Mouse (Mus musculus) hindbrain, embryonic 15.5 days (tissue): ENCODE measurements around the gene Gins2. TPM values are rescaled to one million over a fixed set of nuclear protein-coding genes. Genes with fewer than 3 reads are reported as not detected.

ENCODE experiments used
- ATAC-seq: fragments of 200-750 bp; cut with Nextera tagmentation; 2 replicates; pipeline ENCODE4 v1.8.0; 2017; ENCODE audit warnings: low read depth, moderate number of reproducible peaks, moderate TSS enrichment; ENCODE audit not compliant: low FRiP score
- H3K27ac ChIP-seq: fragments of 300-500 bp; sonication (generic); replicated peaks from 2 replicates; pipeline ENCODE4 v1.5.1; 2015; ENCODE audit warnings: mild to moderate bottlenecking, inconsistent platforms
- H3K27me3 ChIP-seq: fragments of 300-500 bp; sonication (generic); 2 replicates; pipeline ENCODE4 v1.6.1; 2015; ENCODE audit warnings: control low read depth, inconsistent platforms
- H3K36me3 ChIP-seq: fragments of 300-500 bp; sonication (generic); 2 replicates; pipeline ENCODE4 v1.6.1; 2015; ENCODE audit warnings: control low read depth, inconsistent platforms
- H3K4me1 ChIP-seq: fragments of 300-500 bp; sonication (generic); replicated peaks from 2 replicates; pipeline ENCODE4 v1.6.1; 2015; ENCODE audit warnings: control low read depth, inconsistent platforms
- H3K4me2 ChIP-seq: fragments of 300-500 bp; sonication (generic); 2 replicates; pipeline ENCODE4 v1.6.1; 2015; ENCODE audit warnings: moderate library complexity, mild to moderate bottlenecking, inconsistent platforms
- H3K4me3 ChIP-seq: fragments of 300-500 bp; sonication (generic); 2 replicates; pipeline ENCODE4 v1.5.1; 2015; ENCODE audit warnings: mild to moderate bottlenecking, inconsistent platforms
- H3K9ac ChIP-seq: fragments of 300-500 bp; sonication (generic); 2 replicates; pipeline ENCODE4 v1.6.1; 2015; ENCODE audit warnings: inconsistent platforms
- H3K9me3 ChIP-seq: fragments of 300-500 bp; sonication (generic); 2 replicates; pipeline ENCODE4 v1.6.1; 2016; ENCODE audit warnings: control low read depth, inconsistent platforms
- WGBS: fragments of 180-500 bp; shearing (Covaris S2); methylation state at CpG from one replicate; pipeline ENCODE4 v1.1.7; 2015; 5-methylcytosine and 5-hydroxymethylcytosine counted together
- polyA plus RNA-seq: library from polyadenylated mRNA; unstranded; fragments of >200 nt; fragmentation: Nextera tagmentation; extraction: Ambion mirVana; gene quantifications from 2 replicates; pipeline ENCODE4 v1.2.1, GENCODE M21; 2015

Gins2 gene
- polyA plus RNA-seq, 1 experiment from 2014 or later: 19.0 TPM

- Histone ChIP-seq H3K9ac (no peak overlapping the region), H3K27me3 (no peaks in the 10 kb centered on the region), H3K4me1 (peaks cover 9% of the 10 kb centered on the region), H3K4me2 (no peak overlapping the region), H3K4me3 (no peak overlapping the region), H3K27ac (no peak overlapping the region), H3K9me3 (no peaks in the 10 kb centered on the region), H3K36me3 (no peaks in the 10 kb centered on the region)
- ATAC-seq: no peak
- 90% methylated on average over 5 of the region's 5 CpGs for WGBS
Measured at GRCm38 (mm10) chr8:120594571-120594970, 5.5 kb upstream of the Gins2 start.

GRCm38 (mm10) chr8:120591587-120592292 lies 2.6 kb upstream of the Gins2 start:
- no peak for ATAC-seq
- WGBS: 70% methylated on average over 10 of the region's 10 CpGs
- no peaks in the 10 kb centered on the region for H3K27me3 ChIP-seq
- H3K36me3 ChIP-seq: no peaks in the 10 kb centered on the region
- H3K9me3 ChIP-seq: no peaks in the 10 kb centered on the region
- H3K4me3 ChIP-seq: no peak overlapping the region
- H3K27ac ChIP-seq: no peak overlapping the region
- no peak overlapping the region for H3K4me2 ChIP-seq
- no peak overlapping the region for H3K9ac ChIP-seq
- peaks cover 12% of the 10 kb centered on the region for H3K4me1 ChIP-seq

GRCm38 (mm10) chr8:120589921-120590320 lies 817 bp upstream of the Gins2 start:
- H3K27me3 ChIP-seq: no peaks in the 10 kb centered on the region
- peaks cover 12% of the 10 kb centered on the region for H3K4me1 ChIP-seq
- peak overlapping the region; percentile 56; the same call in 1 of the 2 replicates for H3K27ac ChIP-seq
- peak overlapping the region; percentile 34; the same call in 1 of the 2 replicates for H3K9ac ChIP-seq
- no peaks in the 10 kb centered on the region for H3K9me3 ChIP-seq
- ATAC-seq: no peak
- peak overlapping the region; percentile 50 for H3K4me3 ChIP-seq
- 51% methylated on average over 2 of the region's 2 CpGs for WGBS
- H3K4me2 ChIP-seq: peak overlapping the region; percentile 89
- H3K36me3 ChIP-seq: no peaks in the 10 kb centered on the region

DNA sequence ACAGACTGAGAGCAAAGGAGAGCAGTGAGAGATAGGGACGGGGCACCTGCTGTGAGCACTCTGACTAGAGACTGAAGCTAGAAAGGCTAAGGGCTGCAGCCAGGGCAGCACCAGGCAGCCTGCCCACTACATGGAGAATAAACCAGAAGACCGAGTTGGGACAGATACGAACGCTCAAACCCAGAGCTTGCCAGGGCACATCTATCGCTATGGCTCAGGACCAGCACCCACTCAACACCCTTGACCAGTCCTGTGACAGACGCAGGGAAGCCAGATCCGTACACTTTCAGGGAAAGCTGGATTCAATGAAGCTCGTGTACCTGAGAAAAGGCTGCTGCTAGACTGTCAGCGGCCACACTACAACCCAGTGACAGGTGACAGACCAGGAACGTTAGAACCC lies 3.6 kb downstream of the Gins2 start:
- Histone ChIP-seq H3K4me2 (no peak overlapping the region), H3K36me3 (0 out of 2 replicates have a peak, but pooled peaks cover 3% of the 10 kb centered on the region), H3K9me3 (no peaks in the 10 kb centered on the region), H3K27me3 (no peaks in the 10 kb centered on the region), H3K4me3 (no peak overlapping the region), H3K27ac (no peak overlapping the region), H3K9ac (no peak overlapping the region), H3K4me1 (peaks cover 12% of the 10 kb centered on the region)
- ATAC-seq: no peak
- WGBS: 91% methylated on average over 10 of the region's 10 CpGs

DNA sequence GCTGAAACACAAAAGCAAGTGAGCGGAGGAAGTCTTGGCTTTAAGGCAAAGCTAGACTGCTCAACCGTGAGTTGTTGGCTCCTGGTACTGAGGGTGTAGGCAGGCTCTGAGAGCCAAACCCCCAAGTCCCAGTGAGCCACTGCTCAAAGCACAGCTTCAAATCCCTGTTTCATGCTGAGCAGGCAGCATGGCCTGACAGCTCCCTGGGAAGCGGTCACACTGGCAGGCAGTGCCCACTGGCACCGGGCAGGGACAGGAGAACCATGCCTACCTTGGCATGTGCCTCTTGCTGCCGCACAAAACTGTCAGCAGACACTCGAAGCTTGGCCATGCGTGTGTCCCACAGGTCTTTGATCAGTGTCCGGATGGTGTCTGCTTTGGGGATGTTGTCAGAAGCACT lies 7.3 kb downstream of the Gins2 start:
- 83% methylated on average over 8 of the region's 8 CpGs for WGBS
- Histone ChIP-seq H3K9me3 (no peaks in the 10 kb centered on the region), H3K4me1 (peaks cover 7% of the 10 kb centered on the region), H3K4me3 (no peak overlapping the region), H3K9ac (no peak overlapping the region), H3K27me3 (no peaks in the 10 kb centered on the region), H3K27ac (0 out of 2 replicates have a peak overlapping the region, but pooled peaks have one; percentile 16), H3K36me3 (peaks cover 37% of the 10 kb centered on the region), H3K4me2 (no peak overlapping the region)
- ATAC-seq: no peak

DNA sequence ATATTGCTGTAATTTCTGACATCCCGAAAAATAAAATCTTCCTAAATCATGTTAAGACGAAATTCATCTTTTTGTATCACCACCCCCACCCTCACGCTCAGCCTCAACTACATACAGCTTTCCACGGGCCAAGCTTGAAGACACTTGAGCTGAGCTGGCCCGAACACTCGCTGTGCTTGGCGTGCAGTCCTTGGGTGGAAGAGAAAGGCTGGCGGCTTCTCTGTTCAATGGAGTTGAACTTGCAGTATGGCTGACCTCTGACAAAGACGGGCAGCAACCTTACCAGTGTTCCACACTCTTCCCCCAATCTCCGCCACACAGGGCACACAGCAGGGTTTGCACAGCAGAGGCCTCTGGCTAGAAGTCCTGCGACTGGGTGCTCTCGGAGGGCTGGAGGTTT lies 7.8 kb downstream of the Gins2 start:
- H3K4me1 ChIP-seq: peaks cover 7% of the 10 kb centered on the region

GRCm38 (mm10) chr8:120580336-120581000 lies 8.6 kb downstream of the Gins2 start:
- no peak overlapping the region for H3K27ac ChIP-seq
- no peak overlapping the region for H3K4me2 ChIP-seq
- H3K36me3 ChIP-seq: peaks cover 48% of the 10 kb centered on the region
- H3K9me3 ChIP-seq: no peaks in the 10 kb centered on the region
- peaks cover 7% of the 10 kb centered on the region for H3K4me1 ChIP-seq
- H3K9ac ChIP-seq: no peak overlapping the region
- WGBS: 88% methylated on average over 8 of the region's 8 CpGs
- no peak for ATAC-seq
- H3K4me3 ChIP-seq: no peak overlapping the region
- H3K27me3 ChIP-seq: no peaks in the 10 kb centered on the region

More for the DNA sequence above, 7.8 kb downstream of the Gins2 start:
- no peak overlapping the region for H3K27ac ChIP-seq
- no peaks in the 10 kb centered on the region for H3K27me3 ChIP-seq
- no peak for ATAC-seq
- 89% methylated on average over 12 of the region's 12 CpGs for WGBS
- H3K4me3 ChIP-seq: no peak overlapping the region
- no peaks in the 10 kb centered on the region for H3K9me3 ChIP-seq
- H3K36me3 ChIP-seq: peaks cover 41% of the 10 kb centered on the region
- H3K9ac ChIP-seq: no peak overlapping the region
- H3K4me2 ChIP-seq: no peak overlapping the region

DNA sequence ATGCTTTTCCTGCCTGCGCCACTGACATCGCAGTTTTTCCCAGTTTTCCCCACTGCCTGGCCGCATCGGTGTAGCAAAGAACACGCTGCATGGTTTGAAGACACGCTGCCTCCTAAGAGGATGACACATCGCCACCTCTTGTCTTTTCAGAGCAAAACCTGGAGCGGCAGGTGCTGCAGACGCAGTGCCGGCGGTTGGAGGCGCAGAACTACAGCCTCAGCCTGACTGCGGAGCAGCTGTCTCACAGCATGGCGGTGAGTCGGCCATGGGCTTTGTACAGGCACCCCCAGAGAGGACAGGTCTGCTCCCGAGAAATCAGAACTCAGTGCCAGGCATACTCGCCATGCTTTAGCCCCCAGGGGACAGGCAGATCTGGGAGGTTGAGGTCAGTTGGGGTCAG lies 11.3 kb downstream of the Gins2 start:
- Histone ChIP-seq H3K9ac (no peak overlapping the region), H3K4me1 (peaks cover 10% of the 10 kb centered on the region), H3K36me3 (peaks cover 73% of the 10 kb centered on the region), H3K9me3 (no peaks in the 10 kb centered on the region), H3K27ac (no peak overlapping the region), H3K27me3 (no peaks in the 10 kb centered on the region), H3K4me3 (no peak overlapping the region), H3K4me2 (no peak overlapping the region)
- no peak for ATAC-seq
- WGBS: 76% methylated on average over 17 of the region's 17 CpGs

DNA sequence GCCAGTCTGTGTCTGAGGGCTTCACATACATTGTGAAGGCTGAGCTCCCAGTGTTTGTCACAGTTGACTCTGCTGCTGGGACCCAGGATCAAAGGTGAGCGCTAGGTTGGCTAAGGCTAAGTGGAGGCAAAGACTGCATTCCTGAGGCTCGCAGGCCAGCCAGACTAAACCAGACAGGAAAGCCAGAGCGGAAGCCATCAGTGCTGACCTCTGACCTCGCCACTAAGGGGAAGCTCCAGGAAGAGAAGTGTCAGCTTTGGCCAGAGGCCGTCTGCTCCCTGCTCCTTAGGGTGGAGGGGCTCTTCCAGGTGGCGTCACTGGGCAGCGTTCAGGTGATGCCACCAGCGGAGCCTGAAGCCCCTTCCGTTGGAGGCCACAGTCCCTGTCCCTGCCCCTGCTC lies 13.3 kb downstream of the Gins2 start:
- no peak overlapping the region for H3K4me3 ChIP-seq
- H3K27ac ChIP-seq: no peak overlapping the region
- no peak for ATAC-seq
- H3K27me3 ChIP-seq: no peaks in the 10 kb centered on the region
- no peak overlapping the region for H3K9ac ChIP-seq
- peaks cover 15% of the 10 kb centered on the region for H3K4me1 ChIP-seq
- WGBS: 68% methylated on average over 9 of the region's 9 CpGs
- peaks cover 87% of the 10 kb centered on the region for H3K36me3 ChIP-seq
- H3K9me3 ChIP-seq: no peaks in the 10 kb centered on the region
- H3K4me2 ChIP-seq: no peak overlapping the region

GRCm38 (mm10) chr8:120574941-120575340 lies 14.2 kb downstream of the Gins2 start:
- peaks cover 82% of the 10 kb centered on the region for H3K36me3 ChIP-seq
- H3K27ac ChIP-seq: no peak overlapping the region
- WGBS: 75% methylated on average over 19 of the region's 19 CpGs
- H3K4me2 ChIP-seq: no peak overlapping the region
- no peaks in the 10 kb centered on the region for H3K27me3 ChIP-seq
- H3K9me3 ChIP-seq: no peaks in the 10 kb centered on the region
- ATAC-seq: no peak
- H3K4me3 ChIP-seq: no peak overlapping the region
- no peak overlapping the region for H3K9ac ChIP-seq
- H3K4me1 ChIP-seq: peaks cover 17% of the 10 kb centered on the region

GRCm38 (mm10) chr8:120573866-120574265 lies 15.2 kb downstream of the Gins2 start:
- no peaks in the 10 kb centered on the region for H3K27me3 ChIP-seq
- no peaks in the 10 kb centered on the region for H3K9me3 ChIP-seq
- no peak overlapping the region for H3K4me2 ChIP-seq
- peaks cover 17% of the 10 kb centered on the region for H3K4me1 ChIP-seq
- no peak overlapping the region for H3K27ac ChIP-seq
- H3K4me3 ChIP-seq: no peak overlapping the region
- peaks cover 81% of the 10 kb centered on the region for H3K36me3 ChIP-seq
- ATAC-seq: no peak
- H3K9ac ChIP-seq: no peak overlapping the region
- WGBS: 67% methylated on average over 11 of the region's 11 CpGs

DNA sequence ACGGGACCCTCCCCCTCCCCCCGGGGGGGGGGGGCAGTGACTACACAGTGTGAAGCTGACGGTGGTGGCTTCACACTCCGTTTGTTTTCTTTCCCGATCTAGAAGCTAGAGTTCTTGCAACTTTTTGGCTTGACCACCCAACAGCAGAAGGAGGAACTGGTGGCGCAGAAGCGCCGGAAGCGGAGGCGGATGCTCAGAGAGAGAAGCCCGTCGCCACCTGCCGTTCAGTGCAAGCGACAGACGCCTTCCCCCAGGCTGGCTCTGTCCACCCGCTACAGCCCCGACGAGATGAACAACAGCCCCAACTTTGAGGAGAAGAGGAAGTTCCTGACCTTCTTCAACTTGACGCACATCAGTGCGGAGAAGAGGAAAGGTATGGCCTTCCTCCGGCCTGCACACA lies 16.6 kb downstream of the Gins2 start:
- no peak overlapping the region for H3K4me3 ChIP-seq
- no peak overlapping the region for H3K27ac ChIP-seq
- peaks cover 82% of the 10 kb centered on the region for H3K36me3 ChIP-seq
- peaks cover 10% of the 10 kb centered on the region; the same call in 1 of the 2 replicates for H3K4me1 ChIP-seq
- no peak overlapping the region for H3K9ac ChIP-seq
- ATAC-seq: no peak
- no peaks in the 10 kb centered on the region for H3K27me3 ChIP-seq
- 70% methylated on average over 21 of the region's 21 CpGs for WGBS
- H3K4me2 ChIP-seq: no peak overlapping the region
- H3K9me3 ChIP-seq: no peaks in the 10 kb centered on the region
